Mouse (Mus musculus): ENCODE results near the gene Ttc36. TPM values are rescaled to one million over a fixed set of nuclear protein-coding genes. Genes with fewer than 3 reads are reported as not detected.
A peak's percentile ranks its signal among the peaks of the same experiment; 100 is the strongest.
"Not testable (repeated sequence)": the region's sequence is repeated elsewhere in the genome, so short reads cannot be mapped to it uniquely, and the experiment has no call there.

Ttc36 gene
- polyA plus RNA-seq, 1 experiment = 9.4 TPM

- Histone ChIP-seq H3K27ac (ENCODE audit: insufficient read depth, low read depth, low read length) (peak overlapping the region; percentile 61), H3K36me3 (ENCODE audit: control insufficient read depth, insufficient read depth, low read length) (no peaks in the 10 kb centered on the region), H3K4me1 (ENCODE audit: control insufficient read depth, insufficient read depth, insufficient read length, low read length) (peaks cover 6% of the 10 kb centered on the region; the same call in 1 of the 2 replicates), H3K27me3 (ENCODE audit: control insufficient read depth, insufficient read depth, low read length) (no peaks in the 10 kb centered on the region), H3K4me3 (ENCODE audit: low read depth, low read length) (peak overlapping the region; percentile 82)
- WGBS = under 1% methylated on average over 41 of the region's 41 CpGs
- no peak for TF ChIP-seq POLR2A (IDR thresholded peaks at IDR 0.05; ENCODE audit: low read depth, low read length)
- TF ChIP-seq CTCF (IDR thresholded peaks at IDR 0.05; ENCODE audit: extremely low read depth, insufficient read length, insufficient replicate concordance, low read depth, low read length) = peak; percentile 77; the same call in 1 of the 2 replicates
Measured at GRCm38 (mm10) chr9:44772750-44773651, 29.9 kb downstream of the Ttc36 start.

DNA sequence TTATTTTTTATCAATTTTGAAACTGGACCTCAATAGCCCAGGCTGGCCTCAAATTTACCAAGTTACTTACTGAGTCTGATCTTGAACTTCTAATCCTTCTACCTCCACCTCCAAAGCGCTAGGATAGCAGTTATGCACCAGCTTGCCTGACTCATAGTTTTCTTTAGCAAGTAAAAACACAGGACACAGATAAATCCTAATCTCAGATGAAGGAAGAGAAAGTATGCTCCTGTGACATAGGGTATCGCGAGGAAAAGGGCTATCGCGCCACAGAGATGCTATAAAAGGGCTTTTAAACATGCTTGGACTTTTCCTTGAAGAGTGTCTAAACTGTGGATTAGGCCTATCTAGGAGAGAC lies 30.5 kb downstream of the Ttc36 start:
- Histone ChIP-seq H3K36me3 (ENCODE audit: control insufficient read depth, insufficient read depth, low read length) (no peaks in the 10 kb centered on the region), H3K4me1 (ENCODE audit: control insufficient read depth, insufficient read depth, insufficient read length, low read length) (peaks cover 6% of the 10 kb centered on the region; the same call in 1 of the 2 replicates), H3K4me3 (ENCODE audit: low read depth, low read length) (no peak overlapping the region), H3K27me3 (ENCODE audit: control insufficient read depth, insufficient read depth, low read length) (no peaks in the 10 kb centered on the region), H3K27ac (ENCODE audit: insufficient read depth, low read depth, low read length) (peak overlapping the region; percentile 61; the same call in 1 of the 2 replicates)
- TF ChIP-seq POLR2A (IDR thresholded peaks at IDR 0.05; ENCODE audit: low read depth, low read length) (no peak), CTCF (IDR thresholded peaks at IDR 0.05; ENCODE audit: extremely low read depth, insufficient read length, insufficient replicate concordance, low read depth, low read length) (no peak)
- WGBS = 23% methylated on average over 5 of the region's 5 CpGs

GRCm38 (mm10) chr9:44771376-44771775 lies 31.5 kb downstream of the Ttc36 start:
- Histone ChIP-seq H3K27me3 (ENCODE audit: control insufficient read depth, insufficient read depth, low read length) (no peaks in the 10 kb centered on the region), H3K27ac (ENCODE audit: insufficient read depth, low read depth, low read length) (no peak overlapping the region), H3K36me3 (ENCODE audit: control insufficient read depth, insufficient read depth, low read length) (no peaks in the 10 kb centered on the region), H3K4me1 (ENCODE audit: control insufficient read depth, insufficient read depth, insufficient read length, low read length) (peaks cover 6% of the 10 kb centered on the region; the same call in 1 of the 2 replicates), H3K4me3 (ENCODE audit: low read depth, low read length) (no peak overlapping the region)
- WGBS = 96% methylated on average over 5 of the region's 5 CpGs
- TF ChIP-seq POLR2A (IDR thresholded peaks at IDR 0.05; ENCODE audit: low read depth, low read length) (no peak), CTCF (IDR thresholded peaks at IDR 0.05; ENCODE audit: extremely low read depth, insufficient read length, insufficient replicate concordance, low read depth, low read length) (no peak)

GRCm38 (mm10) chr9:44768029-44768394 lies 34.9 kb downstream of the Ttc36 start:
- not testable (repeated sequence) for H3K27ac ChIP-seq (ENCODE audit: insufficient read depth, low read depth, low read length); H3K36me3 ChIP-seq (ENCODE audit: control insufficient read depth, insufficient read depth, low read length); H3K4me1 ChIP-seq (ENCODE audit: control insufficient read depth, insufficient read depth, insufficient read length, low read length); H3K27me3 ChIP-seq (ENCODE audit: control insufficient read depth, insufficient read depth, low read length)
- peak overlapping the region; percentile 37; the same call in 1 of the 2 replicates for H3K4me3 ChIP-seq (ENCODE audit: low read depth, low read length)
- WGBS = 23% methylated on average over 8 of the region's 9 CpGs

DNA sequence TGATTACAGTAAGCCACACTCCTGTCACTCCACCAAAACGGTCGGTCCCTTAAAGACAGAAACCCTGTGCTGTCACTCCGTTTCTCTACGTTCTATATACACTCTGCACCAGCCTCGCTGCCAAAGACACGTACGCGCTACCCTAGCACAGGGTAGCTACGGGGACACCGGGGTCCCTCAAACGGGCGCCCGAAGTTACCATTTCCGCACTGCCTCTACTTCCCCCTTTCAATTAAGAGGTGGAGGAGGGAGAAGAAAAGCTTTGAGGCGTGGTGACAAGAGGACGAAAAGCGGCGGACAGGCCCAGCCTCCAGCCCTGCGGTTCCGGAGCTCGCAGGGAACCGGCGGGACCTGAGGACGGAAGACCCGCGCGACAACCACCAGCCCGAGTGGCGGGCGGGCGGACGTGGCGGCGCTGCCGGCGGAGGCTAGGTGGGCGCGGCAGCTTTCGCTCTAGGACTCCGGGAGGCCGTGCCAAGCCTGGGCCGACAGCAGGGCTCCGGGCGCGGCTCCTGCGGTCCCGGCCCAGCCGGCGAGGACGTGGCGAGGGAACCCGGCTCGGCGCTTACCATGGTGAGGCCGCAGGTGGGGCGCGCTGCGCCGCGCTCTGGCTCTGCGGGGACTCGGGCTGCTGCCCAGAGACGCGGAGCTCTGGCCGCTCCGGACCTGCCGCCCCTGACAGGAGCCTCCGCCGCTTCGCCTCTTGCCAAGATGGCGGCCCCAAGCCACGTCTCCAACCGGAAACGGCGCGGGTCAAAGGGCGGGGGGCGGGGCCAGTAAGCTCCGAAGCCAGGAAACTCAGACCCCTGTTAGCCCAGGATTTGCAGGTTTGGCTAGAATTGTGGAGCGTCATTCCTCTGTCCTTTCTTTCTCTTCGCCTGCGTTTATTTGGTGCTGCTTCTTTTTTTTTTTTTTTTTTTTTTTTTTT lies 35.5 kb downstream of the Ttc36 start, which contains the start of the genes Arcn1 and Ift46:
TSS of gene Arcn1 (minus strand) at position 745 of the 928 bp plus-strand sequence.
TSS of gene Ift46 (plus strand) at position 808 of the 928 bp plus-strand sequence.
- no peak for TF ChIP-seq CTCF (IDR thresholded peaks at IDR 0.05; ENCODE audit: extremely low read depth, insufficient read length, insufficient replicate concordance, low read depth, low read length)
- peak; percentile 78 for TF ChIP-seq POLR2A (IDR thresholded peaks at IDR 0.05; ENCODE audit: low read depth, low read length)
- WGBS = under 1% methylated on average over 82 of the region's 82 CpGs
- Histone ChIP-seq H3K4me1 (ENCODE audit: control insufficient read depth, insufficient read depth, insufficient read length, low read length) (peaks cover 5% of the 10 kb centered on the region; the same call in 1 of the 2 replicates), H3K4me3 (ENCODE audit: low read depth, low read length) (peak within 1 kb of the TSS; percentile 94), H3K27ac (ENCODE audit: insufficient read depth, low read depth, low read length) (peak within 1 kb of the TSS; percentile 90), H3K27me3 (ENCODE audit: control insufficient read depth, insufficient read depth, low read length) (no peaks in the 10 kb centered on the region), H3K36me3 (ENCODE audit: control insufficient read depth, insufficient read depth, low read length) (no peaks in the 10 kb centered on the region)

DNA sequence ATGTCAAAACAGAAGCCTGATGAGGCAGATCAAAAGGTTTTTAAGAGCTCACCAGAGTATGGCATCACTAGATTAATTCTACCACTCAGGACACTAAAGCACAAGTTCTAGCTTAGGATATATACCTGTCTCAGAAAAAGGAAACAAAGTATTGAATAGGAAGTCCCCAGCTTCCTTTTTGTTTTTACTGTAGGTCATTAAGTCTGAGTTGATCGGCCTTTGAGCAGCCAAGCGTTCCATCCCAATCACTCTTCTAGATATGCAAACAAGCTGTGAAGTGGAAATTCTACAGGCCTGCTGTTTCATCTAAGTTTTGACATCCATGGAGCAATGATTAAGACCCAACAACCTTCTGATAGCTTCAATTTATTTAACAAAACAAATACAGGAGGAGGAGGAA lies 42.0 kb downstream of the Ttc36 start:
- H3K27ac ChIP-seq (ENCODE audit: insufficient read depth, low read depth, low read length) = no peak overlapping the region
- 5% methylated on average over 2 of the region's 2 CpGs for WGBS

More for the DNA sequence above, 42.0 kb downstream of the Ttc36 start:
- H3K4me1 ChIP-seq (ENCODE audit: control insufficient read depth, insufficient read depth, insufficient read length, low read length) = peaks cover 12% of the 10 kb centered on the region; the same call in 1 of the 2 replicates
- no peak for TF ChIP-seq CTCF (IDR thresholded peaks at IDR 0.05; ENCODE audit: extremely low read depth, insufficient read length, insufficient replicate concordance, low read depth, low read length)
- no peak for TF ChIP-seq POLR2A (IDR thresholded peaks at IDR 0.05; ENCODE audit: low read depth, low read length)
- H3K27me3 ChIP-seq (ENCODE audit: control insufficient read depth, insufficient read depth, low read length) = no peaks in the 10 kb centered on the region
- no peak overlapping the region for H3K4me3 ChIP-seq (ENCODE audit: low read depth, low read length)
- peaks cover 27% of the 10 kb centered on the region for H3K36me3 ChIP-seq (ENCODE audit: control insufficient read depth, insufficient read depth, low read length)

Other genes starting within 250 kb of the Ttc36 start
- 2.0 and 5.7 TPM in 2 replicates for gene Cxcr5, start 241.2 kb downstream of the Ttc36 start, polyA plus RNA-seq (2012; rRNA removed)
- gene Ddx6, start 198.2 kb downstream of the Ttc36 start, polyA plus RNA-seq (2012; rRNA removed) = 5.1 and 9.6 TPM in 2 replicates
- gene Treh, start 129.8 kb downstream of the Ttc36 start, polyA plus RNA-seq (2012; rRNA removed) = 131 and 183 TPM in 2 replicates
- gene Phldb1, start 67.9 kb downstream of the Ttc36 start, polyA plus RNA-seq (2012; rRNA removed) = 29.8 and 34.1 TPM in 2 replicates
- gene Arcn1, start 35.2 kb downstream of the Ttc36 start, polyA plus RNA-seq (2012; rRNA removed) = 19.3 and 47.9 TPM in 2 replicates
- 13.4 and 26.2 TPM in 2 replicates for gene Ift46, start 35.2 kb downstream of the Ttc36 start, polyA plus RNA-seq (2012; rRNA removed)
- gene Tmem25, start 3.8 kb downstream of the Ttc36 start, polyA plus RNA-seq (2012; rRNA removed) = 2.9 and 6.9 TPM in 2 replicates
- 6.8 and 12.2 TPM in 2 replicates for gene Kmt2a, start 78.2 kb upstream of the Ttc36 start, polyA plus RNA-seq (2012; rRNA removed)
- 72.7 and 102 TPM in 2 replicates for gene Atp5l, start 117.7 kb upstream of the Ttc36 start, polyA plus RNA-seq (2012; rRNA removed)
- 4.9 and 7.1 TPM in 2 replicates for gene Ube4a, start 162.5 kb upstream of the Ttc36 start, polyA plus RNA-seq (2012; rRNA removed)
- 2.8 and 4.0 TPM in 2 replicates for gene Cd3g, start 177.4 kb upstream of the Ttc36 start, polyA plus RNA-seq (2012; rRNA removed)
- gene Cd3d, start 178.7 kb upstream of the Ttc36 start, polyA plus RNA-seq (2012; rRNA removed) = 3.3 and 3.8 TPM in 2 replicates
- gene Cd3e, start 206.6 kb upstream of the Ttc36 start, polyA plus RNA-seq (2012; rRNA removed) = 12.9 and 13.7 TPM in 2 replicates
- gene Mpzl2, start 236.7 kb upstream of the Ttc36 start, polyA plus RNA-seq (2012; rRNA removed) = 5.3 and 8.2 TPM in 2 replicates